Mouse (Mus musculus): ENCODE results near the gene Ccr9.
"Not testable (repeated sequence)": the region's sequence is repeated elsewhere in the genome, so short reads cannot be mapped to it uniquely, and the experiment has no call there.

- not testable (repeated sequence) for TF ChIP-seq POLR2A (IDR thresholded peaks at IDR 0.05; ENCODE audit: low read depth, low read length); CTCF (IDR thresholded peaks at IDR 0.05; ENCODE audit: borderline replicate concordance, insufficient read depth, low read length)
Observed at GRCm38 (mm10) chr9:123659986-123660676, 18.1 kb upstream of the Ccr9 start.

Measured in embryonic fibroblast, embryonic 13.5 days (primary cell).